16 mouse cellular contexts compared by ENCODE assay signal in the genomic region with DNA sequence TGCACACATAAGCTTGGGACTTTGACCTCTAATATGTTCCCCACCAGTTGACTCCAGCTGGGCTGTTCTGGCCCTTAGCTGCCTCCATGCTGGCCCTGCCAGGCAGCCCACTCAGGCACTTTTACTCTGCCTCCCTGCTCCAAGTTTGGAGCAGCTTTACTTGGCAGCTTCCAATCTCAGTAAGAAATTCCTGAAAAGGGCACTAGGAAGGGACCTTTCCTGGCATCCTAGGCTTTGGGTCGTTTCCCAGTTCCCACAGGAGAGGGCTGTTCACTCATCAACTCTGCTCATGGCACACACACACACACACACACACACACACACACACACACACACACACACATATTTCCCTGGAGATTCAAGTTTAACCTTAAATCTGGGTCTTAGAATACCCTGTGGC. TPM values are rescaled to one million over a fixed set of nuclear protein-coding genes. Genes with fewer than 3 reads are reported as not detected.
DNase-seq lines count a peak whose midpoint lies in the region; ATAC-seq lines count a peak whose summit lies in the region.
"Had no signal": no experiment of that assay in that cellular context is flagged by ENCODE, and none has a peak within 500 bp of the region (broad histone marks: within the 10 kb centered on the region; RNA-seq: fewer than 3 reads in every experiment).

No protein-coding gene starts in this region.

- no peak overlapping the region for H3K9ac ChIP-seq in forebrain, embryonic 15.5 days (replicated peaks)
- H3K9ac ChIP-seq in forebrain, embryonic 16.5 days (replicated peaks; ENCODE audit: low read depth, low read length): no peak overlapping the region
- H3K9ac ChIP-seq in limb, embryonic 15.5 days: no peak overlapping the region

- DNase-seq in left cerebral cortex, postnatal 4 days: peak; percentile 20
- no peak for DNase-seq in left cerebral cortex, adult 9 months (ENCODE audit: low spot score in 2 of 2)
- peak; percentile 64 for DNase-seq in cerebellum, adult 9-11 months
- DNase-seq in urinary bladder, postnatal 25 days (ENCODE audit: low spot score): no peak
- DNase-seq in frontal cortex, postnatal 10 days (ENCODE audit: low spot score in 2 of 2): no peak
- DNase-seq: adrenal gland, postnatal 14 days; gastrocnemius, postnatal 14 days; kidney, adult 8-10 months; thymus, adult 2 months had no signal

- peaks cover 27% of the 10 kb centered on the region for H3K4me1 ChIP-seq in forebrain, embryonic 15.5 days
- peaks cover 29% of the 10 kb centered on the region for H3K4me1 ChIP-seq in forebrain, embryonic 16.5 days (replicated peaks; ENCODE audit: control insufficient read depth, insufficient read depth, low read length)
- H3K4me1 ChIP-seq in limb, embryonic 15.5 days: peaks cover 27% of the 10 kb centered on the region

- H3K4me3 ChIP-seq in forebrain, embryonic 15.5 days: no peak overlapping the region
- H3K4me3 ChIP-seq in forebrain, embryonic 16.5 days (replicated peaks; ENCODE audit: low read length): no peak overlapping the region
- peak overlapping the region; percentile 65; the same call in 1 of the 2 replicates for H3K4me3 ChIP-seq in limb, embryonic 15.5 days

- H3K9me3 ChIP-seq in forebrain, embryonic 15.5 days: no peaks in the 10 kb centered on the region
- H3K9me3 ChIP-seq in forebrain, embryonic 16.5 days (ENCODE audit: control insufficient read depth, low read length): no peaks in the 10 kb centered on the region
- no peaks in the 10 kb centered on the region for H3K9me3 ChIP-seq in limb, embryonic 15.5 days

- H3K4me2 ChIP-seq in forebrain, embryonic 15.5 days (replicated peaks): 0 out of 2 replicates have a peak overlapping the region, but pooled peaks have one; percentile 98
- H3K4me2 ChIP-seq in forebrain, embryonic 16.5 days (ENCODE audit: low read length): no peak overlapping the region
- no peak overlapping the region for H3K4me2 ChIP-seq in limb, embryonic 15.5 days

- intact Hi-C loops in left cerebral cortex, postnatal 4 days (cut with DNase I): loop anchor here (10.0 kb wide), 1 partner anchor 380 kb away; no protein-coding TSS in a partner anchor

- no peaks in the 10 kb centered on the region for H3K36me3 ChIP-seq in forebrain, embryonic 15.5 days
- no peaks in the 10 kb centered on the region for H3K36me3 ChIP-seq in forebrain, embryonic 16.5 days (ENCODE audit: control insufficient read depth, insufficient read depth)
- no peaks in the 10 kb centered on the region for H3K36me3 ChIP-seq in limb, embryonic 15.5 days
- H3K36me3 ChIP-seq: G1E had no signal

- H3K27ac ChIP-seq in forebrain, embryonic 15.5 days (replicated peaks): no peak overlapping the region
- H3K27ac ChIP-seq in forebrain, embryonic 16.5 days (ENCODE audit: low read length): no peak overlapping the region
- H3K27ac ChIP-seq in limb, embryonic 15.5 days: no peak overlapping the region

- ATAC-seq in forebrain, embryonic 15.5 days (replicated peaks): no peak
- ATAC-seq in forebrain, embryonic 16.5 days: no peak
- ATAC-seq in limb, embryonic 15.5 days (ENCODE audit: insufficient number of reproducible peaks, low FRiP score, low TSS enrichment, low read depth): no peak

- peaks cover 11% of the 10 kb centered on the region; the same call in 1 of the 2 replicates for H3K27me3 ChIP-seq in forebrain, embryonic 15.5 days
- H3K27me3 ChIP-seq in forebrain, embryonic 16.5 days (replicated peaks; ENCODE audit: control insufficient read depth, insufficient read depth, low read length): peaks cover 2% of the 10 kb centered on the region; the same call in 1 of the 2 replicates
- peaks cover 37% of the 10 kb centered on the region for H3K27me3 ChIP-seq in limb, embryonic 15.5 days

- WGBS in forebrain, embryonic 15.5 days: 20% methylated on average over 1 of the region's 1 CpGs
- WGBS in forebrain, embryonic 16.5 days: 15% methylated on average over 1 of the region's 1 CpGs
- 11% methylated on average over 1 of the region's 1 CpGs for WGBS in limb, embryonic 15.5 days

RNA-seq across cellular contexts. Expression of a gene that starts 0.7 kb away (rescaled TPM):
- polyA plus RNA-seq in forebrain, embryonic 15.5 days (2015; fragmentation: Nextera tagmentation; extraction: Ambion mirVana): 1.2 and 1.4 TPM in 2 replicates
- 0.65 and 1.5 TPM in 2 replicates for polyA plus RNA-seq in forebrain, embryonic 16.5 days (2015; fragmentation: Nextera tagmentation; extraction: Ambion mirVana)
- 10 to 100 TPM; 23.1 to 25.8 TPM for total RNA-seq in left cerebral cortex, postnatal 4 days (2021)
- 0.96 and 1.5 TPM in 2 replicates for polyA plus RNA-seq in limb, embryonic 15.5 days (2015; fragmentation: Nextera tagmentation; extraction: Ambion mirVana)
- total RNA-seq: G1E; hematopoietic stem cell, adult 5-6 weeks; monocyte, adult 5-6 weeks had no signal
- polyA plus RNA-seq: G1E; liver, embryonic 16.5 days had no signal

Comparison
In these comparisons a context has a peak if more than half of its experiments do, and no peak if none do; other contexts are left out.
1. DNase-seq: peak in left cerebral cortex, postnatal 4 days (single experiment) and cerebellum, adult 9-11 months (single experiment); none in left cerebral cortex, adult 9 months (0 of 2), urinary bladder, postnatal 25 days (single experiment) and frontal cortex, postnatal 10 days (0 of 2).